Mouse (Mus musculus) c-Kit-positive CD71-positive TER-119-negative erythroid progenitor cells, embryonic 14.5 days (primary cell): ENCODE results near the gene Bysl.
"Not testable (repeated sequence)": the region's sequence is repeated elsewhere in the genome, so short reads cannot be mapped to it uniquely, and the experiment has no call there.

Experiments
- DNase-seq: peaks from one replicate; pipeline ENCODE4 v3.0.0-alpha.2; 2013; ENCODE audit warnings: low read depth

Bysl gene

DNA sequence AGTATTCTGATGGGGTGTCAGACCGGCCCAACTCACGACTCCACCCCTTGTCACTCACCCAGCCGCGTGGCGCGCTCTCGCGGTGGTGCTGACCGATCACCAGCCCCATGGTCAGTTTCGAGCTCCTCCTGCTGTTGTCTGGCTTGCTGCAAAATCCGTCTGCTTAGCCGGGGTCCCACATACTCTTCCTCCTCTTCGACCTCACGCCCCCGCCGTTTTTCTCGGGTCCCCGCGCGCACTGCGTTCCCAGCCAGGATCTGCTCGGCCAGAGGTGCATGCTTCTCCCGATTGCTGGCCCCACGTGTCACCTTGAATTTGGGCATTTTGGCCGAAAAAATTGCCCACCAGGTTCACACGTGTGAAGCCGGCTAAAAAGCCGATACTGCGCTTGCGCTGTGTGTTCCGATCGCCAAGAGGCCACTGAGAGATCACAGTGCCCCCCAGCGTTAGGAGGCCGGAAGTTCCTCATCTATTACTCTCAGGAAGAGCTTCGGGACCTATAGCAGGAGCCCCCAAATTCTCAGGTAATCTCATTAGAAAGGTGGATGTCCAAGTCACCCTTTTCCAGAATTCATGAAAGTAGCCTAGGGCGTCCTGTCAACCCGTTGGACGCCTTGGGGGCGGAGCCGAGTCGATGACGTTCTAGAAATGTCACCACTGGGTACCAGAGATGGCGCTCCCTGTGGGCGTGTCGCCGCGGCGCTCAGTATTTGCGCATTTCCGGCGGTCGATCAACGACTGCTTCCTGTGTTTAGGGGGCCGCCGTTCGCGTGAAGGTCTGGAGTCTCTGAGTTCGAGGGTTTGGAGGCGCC lies at the start of gene Bysl, which contains the start of the genes Med20 and Gm20517:
Gene Bysl (minus strand): TSS at position 644 of the 812 bp plus-strand sequence.
Gene Med20 (plus strand): TSS at position 734 of the 812 bp plus-strand sequence.
Gene Gm20517 (plus strand): TSS at position 741 of the 812 bp plus-strand sequence.
- peak; percentile 94 for DNase-seq

DNA sequence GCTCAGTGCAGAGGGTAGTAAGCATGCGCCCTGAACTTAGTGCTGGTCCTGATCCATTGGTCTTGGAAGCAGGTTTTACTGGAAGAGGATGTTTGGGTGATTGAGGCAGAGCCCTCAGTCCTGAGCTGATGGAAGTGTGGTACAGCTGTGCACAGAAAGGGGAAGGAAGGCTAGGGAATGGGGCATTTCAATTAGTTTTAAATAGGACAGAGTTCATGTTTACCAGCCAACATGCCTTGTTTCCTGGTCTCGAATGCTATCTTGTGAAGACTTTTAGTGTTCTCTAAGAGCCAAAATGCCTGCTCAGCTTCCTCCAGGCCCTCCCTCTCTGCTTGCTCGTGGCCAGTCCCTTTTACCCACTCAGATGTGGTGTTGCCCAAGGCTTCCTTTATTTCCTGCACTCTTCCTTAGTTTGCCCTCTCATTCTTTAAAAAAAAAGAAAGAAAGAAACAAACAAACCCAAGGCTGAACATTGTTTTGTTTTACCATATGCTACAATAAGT lies 47.5 kb upstream of the Bysl start:
- DNase-seq = no peak

DNA sequence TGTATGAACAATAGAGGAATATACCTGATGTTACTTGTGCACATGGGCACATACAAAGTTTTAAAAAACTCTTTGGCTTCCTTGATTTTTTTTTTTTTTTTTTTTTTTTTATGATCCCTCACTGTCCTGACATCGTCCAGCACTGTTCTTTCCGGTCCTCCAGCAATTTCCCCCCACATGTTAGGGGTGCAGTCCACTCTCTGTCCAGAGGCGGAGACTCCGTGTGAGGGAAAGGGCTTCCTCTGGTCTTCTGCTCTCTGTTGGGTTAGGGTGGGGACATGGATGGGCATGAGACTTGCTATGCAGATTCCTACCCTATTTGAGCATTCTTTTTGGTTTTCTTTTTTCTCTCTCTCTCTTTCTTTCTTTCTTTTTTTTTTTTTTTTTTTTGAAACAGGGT lies 46.6 kb upstream of the Bysl start:
- no peak for DNase-seq

DNA sequence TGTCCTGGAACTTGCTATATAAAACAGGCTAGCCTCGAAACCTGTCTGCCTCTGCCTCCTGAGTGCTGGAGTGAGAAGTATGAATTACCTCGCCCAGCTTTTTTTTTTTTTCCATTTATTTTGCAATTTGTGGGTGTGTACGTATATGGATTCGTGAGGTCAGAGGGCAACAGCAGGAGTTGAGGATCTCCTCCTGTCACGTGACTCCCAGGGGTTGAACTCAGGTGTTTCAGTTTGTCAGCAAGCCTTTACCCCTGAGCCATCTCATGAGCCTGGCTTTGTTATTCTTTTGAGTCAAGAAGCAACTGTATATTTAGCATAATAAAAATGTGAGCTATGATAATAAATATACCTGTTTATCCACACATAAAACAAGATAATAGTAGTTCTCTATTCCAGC lies 44.4 kb upstream of the Bysl start:
- DNase-seq = no peak

DNA sequence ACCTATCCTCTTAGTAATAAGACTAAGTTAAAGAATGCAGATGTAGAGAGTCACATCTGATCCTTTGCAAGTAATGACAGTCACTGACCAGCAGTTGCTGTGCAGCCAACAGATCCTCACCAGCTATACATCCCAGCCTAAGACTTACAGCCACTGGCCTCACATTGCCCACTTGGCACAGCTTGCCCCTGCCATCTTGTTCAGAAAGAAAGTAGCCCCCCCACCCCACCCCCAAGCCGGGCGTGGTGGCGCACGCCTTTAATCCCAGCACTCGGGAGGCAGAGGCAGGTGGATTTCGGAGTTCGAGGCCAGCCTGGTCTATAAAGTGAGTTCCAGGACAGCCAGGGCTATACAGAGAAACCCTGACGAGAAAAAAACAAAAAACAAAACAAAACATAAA lies 43.1 kb upstream of the Bysl start:
- DNase-seq = not testable (repeated sequence)

DNA sequence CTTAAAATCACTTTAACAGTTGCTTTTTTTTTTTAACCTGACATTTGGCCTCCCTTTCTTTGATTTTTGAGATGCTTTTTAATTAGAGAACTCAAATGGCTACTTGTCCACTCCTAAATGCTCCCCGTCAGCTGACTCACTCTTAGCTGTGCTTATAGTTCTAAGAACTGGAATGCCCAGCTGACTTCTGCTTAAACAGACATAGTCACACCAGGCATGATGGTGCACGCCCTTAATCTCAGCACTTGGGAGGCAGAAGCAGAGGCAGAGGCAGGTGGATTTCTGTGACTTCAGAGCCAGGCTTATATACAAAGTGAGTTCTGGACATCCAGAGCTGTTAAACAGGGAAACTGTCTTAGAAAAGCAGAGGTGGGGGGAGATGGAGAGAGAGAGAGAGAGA lies 40.7 kb upstream of the Bysl start:
- DNase-seq = no peak

DNA sequence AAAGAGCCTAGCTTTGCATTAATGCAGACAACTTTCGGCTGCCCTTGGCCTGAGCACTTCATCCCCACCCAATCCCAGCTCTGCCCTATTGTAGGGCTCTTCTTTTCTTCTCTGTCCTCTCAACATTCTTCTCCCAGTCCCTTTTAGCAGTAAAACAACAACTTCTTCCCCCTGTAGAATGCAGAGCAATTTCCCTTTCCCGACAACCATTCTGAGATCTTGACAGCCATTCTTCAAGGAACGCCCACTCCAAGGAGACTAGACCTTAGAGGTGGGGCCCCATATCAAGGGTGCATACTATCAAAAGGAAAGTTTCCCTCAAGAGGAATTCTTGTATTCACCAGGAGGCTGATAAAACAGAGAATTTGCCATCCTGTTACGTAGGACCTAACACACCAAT lies 37.7 kb upstream of the Bysl start:
- DNase-seq = no peak

DNA sequence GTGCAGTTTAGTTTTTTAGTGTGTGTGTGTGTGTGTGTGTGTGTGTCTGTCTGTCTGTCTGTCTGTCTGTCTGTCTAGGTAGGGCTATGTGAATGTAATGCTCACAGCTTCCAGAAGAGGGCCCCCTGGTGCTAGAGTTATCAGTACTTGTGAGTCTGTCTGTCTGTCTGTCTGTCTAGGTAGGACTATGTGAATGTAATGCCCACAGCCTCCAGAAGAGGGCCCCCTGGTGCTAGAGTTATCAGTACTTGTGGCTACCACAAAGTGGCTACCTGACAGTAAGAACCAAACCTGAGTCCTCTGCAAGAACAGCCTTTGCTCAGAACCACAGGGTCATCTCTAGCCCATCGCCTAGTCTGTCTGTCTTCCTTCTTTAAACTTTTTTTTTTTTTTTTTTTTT lies 35.4 kb upstream of the Bysl start:
- peak; percentile 80 for DNase-seq

DNA sequence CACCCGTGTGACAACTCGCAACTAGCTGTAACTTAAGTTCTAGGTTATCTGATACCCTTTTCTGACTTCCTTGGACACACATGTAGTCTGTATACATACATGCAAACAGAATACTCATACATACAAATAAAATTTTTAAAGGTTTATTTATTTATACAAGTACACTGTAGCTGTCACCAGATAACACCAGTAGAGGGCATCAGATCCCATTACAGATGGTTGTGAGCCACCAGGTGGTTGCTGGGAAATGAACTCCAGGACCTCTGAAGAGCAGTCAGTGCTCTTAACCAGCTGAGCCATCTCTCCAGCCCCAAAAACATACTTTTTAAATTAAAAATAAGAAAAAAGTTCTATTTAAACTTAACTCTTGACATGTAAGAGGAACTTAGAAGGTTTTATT lies 31.7 kb upstream of the Bysl start:
- DNase-seq = no peak

DNA sequence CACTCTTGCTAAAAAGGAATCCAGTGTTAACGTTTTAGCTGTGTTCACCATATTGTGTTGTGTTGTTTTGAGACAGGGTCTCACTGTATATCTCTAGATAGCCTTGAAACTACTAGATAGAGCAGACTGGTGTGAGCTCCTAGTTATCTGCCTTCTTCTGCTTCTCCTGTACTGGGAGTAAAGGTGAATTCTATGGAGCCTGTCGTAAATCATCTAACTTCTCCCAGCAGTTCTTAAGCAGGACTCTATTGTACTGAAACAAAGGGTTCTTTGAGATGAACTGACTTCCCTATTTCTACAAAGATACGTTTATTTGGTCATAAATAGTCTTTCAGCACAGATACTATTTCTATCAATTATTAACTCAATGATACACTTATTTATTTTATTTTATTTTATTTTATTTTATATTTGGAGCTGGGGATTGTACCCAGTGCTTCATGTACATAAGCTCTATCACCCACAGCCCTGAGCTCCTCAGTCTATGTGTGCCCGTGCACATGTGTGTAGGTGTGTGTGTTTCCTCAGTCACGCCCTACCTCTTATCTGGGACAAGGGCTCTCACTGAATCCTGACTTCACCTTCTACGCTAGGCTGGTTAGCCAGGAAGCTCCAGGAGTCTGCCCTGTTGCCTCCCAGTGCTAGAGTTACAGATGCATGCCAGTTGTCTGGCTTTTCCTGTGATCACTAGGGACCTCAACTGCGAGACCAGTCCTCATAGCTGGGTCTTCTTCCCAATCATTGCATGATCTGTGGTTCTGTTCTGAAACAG lies 22.9 kb upstream of the Bysl start:
- DNase-seq = no peak

DNA sequence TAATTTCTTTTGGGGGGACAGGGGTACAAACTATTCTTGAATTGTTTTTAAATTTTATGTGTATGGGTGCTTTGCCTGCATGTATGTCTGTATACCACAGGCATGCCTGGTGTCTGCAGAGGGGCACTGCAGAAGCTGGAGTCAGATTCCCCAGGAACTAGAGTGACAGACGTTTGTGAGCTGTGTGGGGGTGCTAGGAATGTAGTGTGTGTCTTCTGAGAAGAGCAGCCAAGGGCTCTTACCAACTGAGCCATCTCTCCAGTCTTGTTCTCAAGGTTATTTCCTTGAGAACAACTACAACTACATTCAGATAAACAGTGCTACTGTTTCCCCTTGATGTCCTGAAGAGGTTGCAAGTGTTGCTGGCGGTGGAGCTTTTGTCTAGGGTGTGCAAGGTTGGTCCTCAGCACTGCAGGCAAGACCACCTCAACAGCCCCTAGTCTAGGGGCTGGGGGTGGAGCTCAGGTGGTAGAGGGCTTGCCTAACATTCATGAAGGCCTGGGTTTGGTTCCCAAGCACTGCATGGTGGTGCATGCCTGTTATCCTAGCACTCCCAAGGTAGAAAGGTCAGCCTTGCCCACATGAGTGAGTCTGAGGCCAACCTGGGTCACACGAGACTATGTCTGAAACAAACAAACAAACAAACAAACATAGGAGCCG lies 21.0 kb upstream of the Bysl start:
- no peak for DNase-seq

DNA sequence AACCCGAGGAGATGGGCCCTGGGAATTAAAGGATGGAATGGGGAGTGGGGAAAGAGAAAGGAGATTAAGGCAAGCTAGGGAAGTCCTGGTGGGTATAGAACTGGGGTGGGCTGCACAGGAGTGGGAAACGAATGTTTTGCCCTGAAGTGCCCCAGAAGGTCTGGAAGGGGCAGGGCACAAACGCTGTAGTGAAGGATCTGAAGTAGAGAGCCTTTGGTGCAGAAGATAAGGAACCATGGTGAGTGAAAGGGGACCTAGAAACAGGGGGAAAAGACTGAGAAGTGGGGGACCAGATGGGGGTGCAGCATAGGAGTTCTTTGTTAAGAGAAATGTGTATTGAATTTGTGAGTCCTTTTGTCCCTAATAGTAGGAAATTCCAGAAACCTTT lies 19.4 kb upstream of the Bysl start, which contains the start of gene Usp49:
Gene Usp49 (plus strand): TSS at position 13 of the 388 bp plus-strand sequence.
- DNase-seq = no peak

DNA sequence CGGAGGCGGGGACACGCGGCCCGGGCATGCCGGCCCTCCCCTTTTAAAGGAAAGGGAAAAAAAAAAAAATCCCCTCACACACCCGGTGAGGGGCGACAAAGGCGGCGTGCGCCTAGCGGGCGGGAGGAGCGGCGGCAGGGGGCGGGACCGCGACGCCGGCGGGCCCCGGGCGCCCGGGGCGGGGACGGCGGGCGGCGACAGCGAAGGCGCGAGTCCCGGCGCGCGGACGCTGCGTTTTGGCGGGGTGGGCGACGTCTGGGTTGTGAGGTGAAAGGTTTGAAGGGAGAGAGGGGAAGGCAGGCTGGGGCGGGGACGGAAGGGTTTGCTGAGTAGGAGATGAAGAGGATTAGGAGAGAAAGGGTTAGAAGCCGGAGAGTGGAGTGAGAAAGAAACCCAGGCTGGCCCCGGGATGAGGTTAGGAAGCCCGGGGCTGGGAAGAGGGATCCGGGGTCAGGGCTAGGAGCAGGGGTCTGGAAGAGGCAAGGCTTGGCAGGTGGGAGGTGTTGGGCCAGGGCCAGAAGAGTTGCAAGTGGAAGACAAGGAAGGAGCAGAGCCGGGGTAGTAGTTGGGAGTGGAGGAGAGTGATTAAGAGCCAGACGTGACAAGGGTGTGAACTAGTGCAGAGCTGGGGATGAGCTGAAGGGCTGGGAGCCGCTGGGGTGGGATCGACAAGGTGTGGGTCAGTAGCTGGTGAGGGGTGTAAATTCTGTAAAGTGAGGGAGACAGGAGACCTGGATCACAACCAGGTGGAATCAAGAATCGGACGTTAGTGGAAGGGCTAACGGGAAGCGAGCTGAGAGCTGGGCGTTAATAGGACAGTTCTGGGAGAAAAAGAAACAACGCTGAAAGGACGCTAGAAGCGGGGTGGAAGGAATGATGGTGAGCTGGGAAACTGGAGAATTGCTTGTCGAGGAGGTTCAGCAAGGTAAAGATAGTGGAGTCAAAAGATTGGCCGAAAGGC lies 18.7 kb upstream of the Bysl start:
- DNase-seq = no peak

DNA sequence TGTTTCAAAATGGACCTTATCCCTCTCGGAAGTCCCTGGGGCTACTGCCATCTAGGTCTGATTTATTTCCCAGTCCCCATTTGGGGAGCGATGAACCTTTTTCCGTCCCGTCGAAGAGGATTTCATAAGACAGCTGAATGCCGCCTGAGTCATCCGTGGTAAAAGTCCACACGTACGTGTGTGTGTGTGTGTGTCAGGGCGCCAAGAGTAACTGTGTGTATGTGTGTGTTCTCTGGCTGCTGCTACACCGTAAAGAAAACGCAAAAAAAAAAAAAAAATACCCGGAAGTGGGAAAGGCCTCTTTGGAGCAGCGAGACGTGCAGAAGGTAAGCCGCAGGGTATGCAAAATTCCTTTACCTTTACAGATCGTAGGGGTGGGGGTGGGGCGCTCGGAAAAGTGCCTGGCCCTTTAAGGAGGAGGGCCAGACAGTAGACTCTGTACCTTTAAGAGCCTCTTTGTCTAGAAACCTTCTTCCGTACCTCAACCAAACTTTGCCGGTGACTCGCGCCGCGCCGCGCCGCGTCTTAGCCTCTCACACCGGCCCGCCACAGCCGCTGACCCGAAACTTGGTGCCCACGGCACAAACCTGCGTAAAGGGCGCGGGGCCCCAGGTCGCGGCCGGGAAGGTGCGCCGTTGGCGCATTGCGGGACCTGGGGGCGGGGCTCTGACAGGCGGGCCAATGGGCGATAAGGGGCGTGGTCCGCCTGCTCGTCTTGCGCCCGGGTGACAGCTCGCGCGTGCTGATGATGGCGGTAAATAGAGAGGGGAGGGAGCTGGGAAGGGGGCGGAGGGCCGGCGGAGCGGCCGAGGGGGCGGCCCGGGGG lies 17.8 kb upstream of the Bysl start:
- DNase-seq = peak; percentile 88

DNA sequence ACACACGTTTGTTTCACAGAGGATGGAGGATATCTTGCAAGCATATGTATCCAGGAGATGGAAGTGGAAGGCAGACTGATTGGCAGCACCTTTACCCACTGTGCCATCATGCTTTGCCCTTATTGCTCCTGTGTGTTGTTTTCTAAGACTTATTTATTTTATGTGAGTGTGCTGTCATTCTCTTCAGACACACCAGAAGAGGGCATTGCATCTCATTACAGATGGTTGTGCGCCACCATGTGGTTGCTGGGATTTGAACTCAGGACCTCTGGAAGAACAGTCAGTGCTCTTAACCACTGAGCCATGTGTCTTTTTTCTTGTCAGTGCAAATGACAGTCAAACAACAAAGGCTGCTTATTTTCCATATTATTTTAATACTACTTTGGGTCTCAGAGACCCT lies 16.5 kb upstream of the Bysl start:
- DNase-seq = no peak

DNA sequence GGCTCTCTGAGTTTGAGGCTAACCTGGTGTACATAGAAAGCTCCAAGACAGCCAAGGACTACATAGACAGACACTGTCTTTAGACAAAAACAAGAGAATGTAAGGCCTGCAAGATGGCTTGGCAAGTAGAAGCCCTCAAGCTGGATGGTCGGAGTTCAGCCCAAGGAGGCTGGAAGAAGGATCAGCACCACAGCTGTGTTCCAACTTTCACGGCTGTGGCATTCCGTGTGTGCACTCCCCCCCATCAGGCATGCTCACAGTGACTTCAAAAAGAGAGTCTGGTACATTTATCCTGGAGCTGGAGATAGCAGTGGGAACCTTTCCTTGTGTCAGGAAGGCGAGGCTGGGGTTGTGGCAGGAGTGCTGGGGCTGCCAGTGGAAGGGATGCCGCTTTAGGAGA lies 14.7 kb upstream of the Bysl start:
- DNase-seq = no peak

DNA sequence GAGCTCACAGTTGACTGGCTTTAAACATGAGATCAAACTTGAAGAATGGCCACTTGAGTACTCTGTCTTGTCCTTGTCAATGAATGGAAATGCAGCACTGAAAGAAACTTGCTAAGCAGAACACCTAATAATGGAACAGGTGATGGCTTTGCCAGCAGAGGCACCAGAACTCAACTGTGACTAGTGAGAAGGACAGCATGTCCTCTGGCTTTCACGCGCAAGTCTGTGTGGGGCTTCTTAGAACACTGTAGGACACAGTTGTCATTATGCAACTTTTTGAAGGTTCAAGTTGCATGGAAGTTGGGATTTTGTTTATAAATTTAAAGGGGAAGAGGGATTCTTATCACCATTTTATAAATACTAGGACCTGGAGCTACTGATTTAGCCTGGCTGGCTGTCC lies 13.8 kb upstream of the Bysl start:
- no peak for DNase-seq

DNA sequence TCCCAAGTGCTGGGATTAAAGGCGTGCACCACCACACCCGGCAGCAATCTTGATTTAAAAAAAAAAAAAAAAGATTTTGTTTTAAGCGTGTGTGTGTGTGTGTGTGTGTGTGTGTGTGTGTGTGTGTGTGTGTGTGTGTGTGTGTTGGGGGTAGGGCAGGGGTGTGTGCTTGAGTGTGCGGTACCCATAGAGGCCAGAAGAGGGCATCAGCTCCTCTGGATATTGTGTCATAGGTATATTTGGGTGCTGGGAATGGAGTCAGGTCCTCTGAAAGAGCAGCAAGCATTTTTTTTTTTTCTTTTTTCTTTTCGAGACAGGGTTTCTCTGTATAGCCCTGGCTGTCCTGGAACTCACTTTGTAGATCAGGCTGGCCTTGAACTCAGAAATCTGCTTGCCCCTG lies 13.3 kb upstream of the Bysl start:
- not testable (repeated sequence) for DNase-seq

DNA sequence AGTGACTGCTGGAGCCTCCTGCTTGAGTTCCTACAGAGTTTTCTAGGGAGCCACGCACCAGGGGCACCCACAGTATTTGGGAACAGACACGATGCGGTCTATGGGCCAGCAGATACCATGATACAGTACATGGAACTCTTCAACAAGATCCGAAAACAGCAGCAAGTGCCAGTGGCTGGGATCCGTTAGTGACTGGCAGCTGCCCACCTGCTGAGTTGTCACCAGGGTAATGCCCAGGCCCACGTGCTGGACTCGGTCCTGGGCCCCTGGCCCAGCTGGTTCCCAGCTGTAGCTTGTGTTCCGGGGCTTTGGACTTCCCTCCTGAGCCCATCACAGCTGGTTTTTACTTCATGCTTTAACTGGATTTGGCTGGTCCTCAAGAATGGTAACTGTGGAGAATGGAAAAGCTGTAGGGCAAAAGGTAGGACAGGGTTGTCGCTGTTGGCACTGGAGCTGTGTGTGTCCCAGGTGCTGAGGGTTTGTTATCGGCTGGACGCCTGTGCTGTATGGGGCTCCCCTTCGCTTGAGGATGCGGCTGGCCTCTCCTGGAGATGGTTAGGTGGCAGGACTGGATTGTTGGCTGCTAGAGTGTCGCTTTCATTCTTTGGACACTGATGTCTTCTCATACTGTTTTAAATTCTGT lies 11.7 kb upstream of the Bysl start:
- DNase-seq = no peak
